Mouse (Mus musculus) R1 (cell line): ENCODE data around the gene Atg16l2.

Experiments used
- DNase-seq: peaks from one replicate; pipeline ENCODE4 v3.0.0-alpha.2; 2018; ENCODE audit warnings: low read depth, low spot score

Gene Atg16l2

GRCm38 (mm10) chr7:101321218-101321827 is 19.3 kb upstream of the Atg16l2 start:
- DNase-seq: peak; percentile 47

DNA sequence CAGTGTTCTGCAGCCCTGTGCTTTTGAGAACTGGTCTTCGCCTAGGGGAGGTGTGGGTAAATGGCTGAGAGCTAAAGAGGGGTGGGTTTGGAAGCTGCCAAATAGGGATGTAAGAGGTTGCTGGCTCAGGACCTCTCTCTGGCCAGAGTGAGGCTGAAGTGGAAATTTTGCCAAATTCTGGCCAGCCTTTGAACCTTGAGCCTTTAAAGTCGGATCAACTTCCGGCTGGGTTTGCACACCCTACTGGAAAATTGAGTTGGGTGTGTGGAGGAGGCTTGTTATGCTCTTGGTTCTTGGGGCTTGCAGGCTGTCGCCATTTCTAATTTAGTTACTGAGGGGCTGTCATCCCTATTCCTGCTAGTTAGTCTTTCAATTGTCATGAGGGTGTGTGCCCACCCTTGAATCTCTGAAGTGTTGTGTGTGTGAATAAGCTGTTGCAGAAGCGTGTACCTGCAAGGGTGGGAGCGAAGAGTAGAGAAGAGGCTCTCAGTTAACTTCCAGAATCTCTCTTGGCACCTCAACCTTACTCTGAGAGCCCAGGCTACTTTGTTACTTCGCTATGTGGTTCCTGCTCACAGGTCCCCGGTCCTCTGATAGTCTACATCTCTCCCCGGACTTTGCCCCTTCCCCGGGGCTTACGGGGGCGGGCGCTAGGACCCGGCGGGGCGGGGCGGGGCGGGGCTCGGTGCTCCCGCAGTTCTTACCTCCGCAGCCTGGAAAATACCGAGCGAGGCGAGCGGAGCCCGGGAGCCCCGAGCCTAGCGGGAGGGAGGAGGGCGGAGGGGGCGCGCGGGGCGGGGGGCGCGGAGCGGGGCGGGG is 18.6 kb upstream of the Atg16l2 start:
- DNase-seq: peak; percentile 27

GRCm38 (mm10) chr7:101319796-101320195 is 17.7 kb upstream of the Atg16l2 start:
- no peak for DNase-seq

GRCm38 (mm10) chr7:101318848-101319247 is 16.8 kb upstream of the Atg16l2 start:
- DNase-seq: no peak

DNA sequence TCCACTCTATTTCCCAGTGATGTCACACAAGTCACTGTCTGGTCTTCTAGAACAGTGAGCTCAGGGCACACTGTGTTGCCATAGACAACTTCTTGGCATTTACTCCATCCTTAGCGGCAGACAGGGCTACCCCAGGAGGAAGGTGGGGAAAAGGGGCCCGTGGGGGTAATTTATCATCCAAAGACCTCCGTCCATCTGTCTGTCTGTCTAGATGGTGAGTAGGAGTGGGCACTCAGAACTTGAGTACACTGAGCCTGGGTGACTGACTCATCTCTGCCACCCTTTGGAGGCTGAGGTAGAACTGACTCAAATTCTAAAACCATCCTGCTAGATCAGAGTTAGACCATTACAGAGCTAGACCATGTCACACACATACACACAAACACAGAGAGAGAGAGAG is 15.0 kb upstream of the Atg16l2 start, which contains the start of gene Stard10:
Gene Stard10 (plus strand): TSS at position 73 of the 400 bp plus-strand sequence.
- no peak for DNase-seq

DNA sequence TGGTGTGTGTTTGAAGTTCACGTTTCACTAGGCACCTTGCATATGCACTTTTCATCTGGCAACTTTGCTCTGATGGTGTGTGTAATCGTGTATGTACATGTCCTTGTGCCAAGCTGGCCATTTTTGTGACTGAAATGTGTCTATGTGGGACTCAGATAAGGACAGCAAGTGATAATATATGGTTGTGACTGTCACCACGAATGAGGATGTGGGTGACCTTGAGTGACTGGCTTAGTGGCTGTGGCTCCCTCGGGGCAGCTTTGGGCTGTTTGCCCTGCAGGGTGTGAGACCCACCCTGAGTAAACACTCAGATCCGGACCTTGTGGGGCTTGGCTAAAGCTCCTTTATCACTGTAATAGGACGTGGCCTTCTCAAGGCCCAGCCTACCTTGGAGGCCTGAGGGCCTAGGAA is 14.5 kb upstream of the Atg16l2 start:
- DNase-seq: no peak

DNA sequence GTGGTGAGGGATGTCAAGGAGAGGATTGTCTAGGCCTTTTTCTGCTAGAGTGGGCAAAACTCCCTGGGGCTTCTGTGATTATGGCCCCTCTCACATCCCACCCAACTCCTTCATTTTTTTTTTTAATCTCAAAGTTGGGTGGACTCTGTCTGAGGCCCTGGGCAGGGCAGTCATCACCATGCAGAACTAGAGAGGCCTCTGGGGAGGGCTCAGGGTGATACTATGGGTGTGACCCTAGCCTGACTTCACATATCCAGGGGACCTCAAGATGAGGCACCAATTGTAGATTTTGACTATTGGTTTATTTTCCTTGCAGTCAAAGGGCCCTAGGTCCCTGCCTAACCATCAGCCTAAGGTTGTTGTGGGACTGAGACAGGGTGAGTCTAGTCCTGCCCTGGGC is 13.6 kb upstream of the Atg16l2 start:
- no peak for DNase-seq

- no peak for DNase-seq
Observed at GRCm38 (mm10) chr7:101314396-101314795, 12.3 kb upstream of the Atg16l2 start.

DNA sequence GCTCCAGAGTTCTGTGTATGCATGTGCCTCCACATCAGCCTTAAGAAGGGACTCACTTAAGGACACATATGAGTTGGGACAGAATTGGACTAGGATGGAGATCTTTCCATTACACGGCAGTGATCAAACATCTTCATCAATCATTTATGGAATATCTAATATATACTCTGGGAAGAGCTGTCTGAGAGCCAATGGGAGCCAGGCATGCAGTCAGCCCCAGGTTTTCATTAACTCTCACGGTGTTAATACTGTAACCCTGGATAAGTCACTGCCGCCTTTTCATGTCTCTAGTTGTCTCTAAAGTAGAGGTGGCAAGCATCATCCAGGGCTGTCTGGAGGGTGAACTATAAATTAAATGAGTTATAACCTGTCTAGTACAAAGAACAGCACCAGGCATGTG is 11.0 kb upstream of the Atg16l2 start:
- no peak for DNase-seq

- no peak for DNase-seq
Observed at GRCm38 (mm10) chr7:101311061-101311460, 9.0 kb upstream of the Atg16l2 start.

GRCm38 (mm10) chr7:101310327-101311028 is 8.4 kb upstream of the Atg16l2 start:
- peak; percentile 99 for DNase-seq

GRCm38 (mm10) chr7:101309985-101310326 is 7.9 kb upstream of the Atg16l2 start:
- no peak for DNase-seq

- no peak for DNase-seq
Observed at GRCm38 (mm10) chr7:101306841-101307240, 4.8 kb upstream of the Atg16l2 start.

- no peak for DNase-seq
Observed at GRCm38 (mm10) chr7:101302691-101303090, 640 bp upstream of the Atg16l2 start.

GRCm38 (mm10) chr7:101301361-101301880 is 630 bp downstream of the Atg16l2 start:
- DNase-seq: peak; percentile 83

DNA sequence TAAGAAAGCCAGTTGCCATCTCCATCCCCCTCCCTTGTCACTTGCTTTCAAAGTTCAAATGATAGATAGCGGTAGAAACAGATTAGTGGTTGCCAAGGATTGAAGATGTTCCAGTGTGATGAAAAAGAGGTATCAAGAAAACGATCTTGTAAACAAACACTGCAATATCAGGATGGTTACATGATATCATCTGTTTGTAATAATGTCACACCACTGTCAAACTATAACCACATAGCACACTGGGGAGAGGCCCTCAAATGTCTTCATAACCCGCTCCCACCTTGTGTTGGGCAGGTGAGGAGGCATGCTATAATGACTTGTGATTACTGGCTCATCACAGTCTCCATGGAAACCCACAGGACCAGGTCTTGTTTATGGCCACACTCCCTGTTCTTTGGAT is 3.7 kb downstream of the Atg16l2 start:
- no peak for DNase-seq

DNA sequence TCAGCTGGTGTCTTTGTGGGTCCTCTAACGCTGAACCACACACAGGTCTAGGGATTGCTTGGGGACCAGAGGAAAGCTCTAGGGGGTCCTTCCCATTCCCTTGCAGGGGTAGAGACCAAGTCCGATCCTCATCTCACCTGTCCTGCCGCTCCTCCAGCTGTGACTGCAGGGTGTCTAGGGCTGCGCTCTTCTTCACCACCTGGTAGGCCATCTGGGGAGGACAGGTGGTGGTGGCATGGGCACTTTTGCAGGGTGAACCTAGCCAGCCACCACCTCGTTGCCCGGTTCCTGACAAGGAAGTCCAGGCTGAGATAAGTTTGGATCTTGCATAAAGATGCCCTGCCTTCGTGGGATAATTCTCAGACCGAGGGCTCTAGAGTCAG is 5.0 kb downstream of the Atg16l2 start:
- DNase-seq: no peak

DNA sequence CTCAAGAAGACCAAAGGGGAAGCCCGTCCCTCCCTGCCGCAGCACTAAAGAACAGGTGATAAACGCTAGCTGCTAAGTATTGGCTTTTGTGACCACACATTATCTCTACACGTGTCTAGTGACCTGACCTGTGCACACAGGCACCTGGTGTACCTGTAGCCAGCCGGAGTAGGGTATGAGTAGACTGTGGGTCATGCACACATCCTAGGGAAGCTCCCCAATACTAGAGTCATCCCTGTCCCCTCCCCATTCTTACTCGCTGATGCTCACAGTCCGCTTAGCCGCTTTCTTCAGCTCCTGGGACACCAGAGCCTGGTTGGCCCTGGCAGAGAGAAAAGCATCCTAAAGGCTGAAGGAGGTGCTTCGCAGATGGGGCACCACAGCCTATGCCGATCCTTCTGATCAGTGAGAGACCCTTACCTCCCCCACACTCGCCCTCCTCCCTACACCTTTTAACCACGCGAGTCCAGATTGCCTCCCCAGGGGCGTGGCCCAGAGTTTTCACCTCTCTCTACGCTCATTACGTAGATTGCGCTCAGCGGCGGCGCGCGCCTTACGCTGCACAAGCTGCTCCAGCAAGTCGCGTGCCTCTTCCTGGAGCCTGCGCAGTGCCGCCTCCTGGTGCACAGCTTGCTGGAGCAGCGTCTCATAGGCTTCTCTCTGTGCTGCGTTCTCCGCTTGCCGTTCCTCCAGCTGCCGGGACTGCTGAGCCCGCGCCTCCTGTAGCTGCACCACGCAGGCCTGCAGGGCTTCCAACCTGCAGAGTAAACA is 5.6 kb downstream of the Atg16l2 start:
- DNase-seq: peak; percentile 91

- peak; percentile 47 for DNase-seq
Observed at GRCm38 (mm10) chr7:101295438-101295837, 6.6 kb downstream of the Atg16l2 start.

DNA sequence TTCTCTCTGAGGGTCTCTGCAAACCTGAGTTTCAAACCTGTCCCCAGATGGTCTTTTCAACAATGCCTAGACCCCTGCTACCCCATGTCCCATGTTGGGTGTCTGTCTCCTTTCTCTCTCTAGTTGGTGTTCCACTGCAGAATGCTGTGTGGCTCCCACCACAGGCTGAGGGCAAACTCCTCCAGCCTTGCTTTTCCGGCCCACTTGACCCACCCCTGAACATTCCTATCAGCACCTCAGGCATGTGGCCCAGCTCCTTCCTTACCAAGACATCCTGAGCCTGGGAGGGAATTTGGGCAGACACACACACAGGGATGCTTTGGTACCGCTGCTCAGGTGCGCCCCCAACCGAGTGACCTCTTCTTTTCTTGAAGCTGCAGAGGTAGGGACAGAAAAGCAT is 8.4 kb downstream of the Atg16l2 start:
- DNase-seq: no peak

- DNase-seq: no peak
Observed at GRCm38 (mm10) chr7:101293138-101293537, 8.9 kb downstream of the Atg16l2 start.

DNA sequence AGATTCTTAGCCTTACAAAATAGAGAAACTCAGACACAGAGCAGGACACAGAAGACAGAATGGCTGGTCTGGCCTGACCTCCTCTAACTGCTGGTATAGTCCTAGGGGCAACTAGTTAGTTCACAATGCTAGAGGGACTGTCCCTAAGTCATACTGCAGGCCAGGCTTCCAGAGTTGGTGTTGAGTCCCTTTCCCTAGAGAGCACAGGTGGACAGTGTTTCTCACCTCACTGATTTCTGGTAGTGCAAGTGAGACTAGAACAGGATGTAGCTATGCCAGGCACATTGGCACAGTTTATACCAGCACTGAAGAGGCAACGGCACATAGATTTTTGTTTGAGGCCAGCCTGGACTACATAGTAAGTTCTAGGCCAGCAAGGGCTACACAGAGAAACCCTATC is 9.4 kb downstream of the Atg16l2 start:
- no peak for DNase-seq
